Mouse (Mus musculus): ENCODE results near the gene Sympk. TPM values are rescaled to one million over a fixed set of nuclear protein-coding genes. Genes with fewer than 3 reads are reported as not detected.

Sympk gene
- polyA plus RNA-seq, 1 experiment from 2014 or later, result 36.3 TPM

DNA sequence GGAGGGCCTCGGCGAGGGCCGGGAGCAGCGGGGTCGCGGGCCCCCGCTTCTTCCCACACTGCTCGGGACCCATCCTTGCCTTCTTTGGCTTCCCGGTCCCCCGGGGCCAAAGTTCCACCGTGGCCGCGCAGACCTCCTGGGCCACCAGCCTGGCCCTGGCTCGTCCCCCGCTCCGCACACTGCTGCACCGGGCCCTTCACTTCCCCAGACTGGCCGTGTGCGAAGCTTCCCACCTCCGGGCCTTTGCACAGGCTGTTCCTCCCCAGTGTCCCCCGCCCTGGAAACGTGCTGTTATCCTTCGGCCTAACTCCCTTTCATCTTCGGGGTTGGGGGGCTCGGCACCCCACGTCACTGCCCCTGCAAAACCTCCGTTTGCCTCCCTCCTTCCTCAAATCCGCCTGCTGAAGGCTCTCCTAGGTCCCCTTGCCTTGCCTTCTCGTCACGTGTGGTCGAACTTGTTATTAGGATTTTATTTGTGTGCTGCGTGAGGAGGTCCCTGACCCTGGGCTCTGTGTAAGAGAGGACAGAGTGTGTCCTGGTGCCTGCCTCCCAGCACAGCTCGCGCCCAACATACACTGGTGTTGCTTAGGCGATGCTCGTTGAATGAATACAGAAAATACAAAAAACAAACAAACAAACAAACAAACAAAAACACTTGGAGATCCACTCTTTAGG, 541 bp downstream of the Sympk start:
- H3K4me1 ChIP-seq (ENCODE audit: control insufficient read depth, insufficient read depth, low read length), result no peaks in the 10 kb centered on the region; the same call in 1 of the 2 replicates
- H3K27me3 ChIP-seq (ENCODE audit: control insufficient read depth, insufficient read depth, low read length), result peaks cover 29% of the 10 kb centered on the region
- H3K4me3 ChIP-seq (ENCODE audit: low read depth, low read length), result peak overlapping the region; percentile 92
- peak overlapping the region; percentile 41; the same call in 1 of the 2 replicates for H3K27ac ChIP-seq (replicated peaks; ENCODE audit: low read depth, low read length)
- no peaks in the 10 kb centered on the region for H3K9me3 ChIP-seq (replicated peaks; ENCODE audit: control insufficient read depth, low read length)
- peaks cover 8% of the 10 kb centered on the region for H3K36me3 ChIP-seq (replicated peaks; ENCODE audit: control insufficient read depth, insufficient read depth, low read depth, low read length)
- ATAC-seq (replicated peaks; ENCODE audit: insufficient number of reproducible peaks, low FRiP score, low TSS enrichment, low read depth) (peak; percentile 69), DNase-seq (ENCODE audit: low spot score) (no peak)
- peak overlapping the region; percentile 82 for H3K4me2 ChIP-seq (ENCODE audit: low read depth, low read length)
- H3K9ac ChIP-seq (replicated peaks; ENCODE audit: low read length), result peak overlapping the region; percentile 93
- 1% methylated on average over 24 of the region's 36 CpGs for WGBS

DNA sequence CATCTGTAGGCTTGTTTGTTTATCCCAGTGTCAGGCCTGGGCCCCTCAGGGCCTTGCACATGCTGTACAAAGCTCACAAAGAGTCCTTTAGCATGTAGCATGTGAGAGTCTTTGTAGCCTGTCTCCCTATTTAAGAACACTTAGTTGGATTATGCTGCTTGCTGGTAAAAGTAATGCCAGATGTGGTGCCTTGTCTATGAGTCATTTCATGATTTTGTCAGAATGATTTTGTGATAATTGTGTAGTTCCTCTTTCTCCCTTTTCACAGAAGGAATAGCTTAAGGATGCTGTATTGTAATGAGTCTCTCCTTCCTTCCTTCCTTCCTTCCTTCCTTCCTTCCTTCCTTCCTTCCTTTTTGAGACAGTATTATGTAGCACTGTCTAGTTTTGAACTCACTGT, 3.9 kb downstream of the Sympk start:
- ATAC-seq (replicated peaks; ENCODE audit: insufficient number of reproducible peaks, low FRiP score, low TSS enrichment, low read depth) (no peak), DNase-seq (ENCODE audit: low spot score) (no peak)
- no peak overlapping the region for H3K4me3 ChIP-seq (ENCODE audit: low read depth, low read length)
- peaks cover 21% of the 10 kb centered on the region for H3K36me3 ChIP-seq (replicated peaks; ENCODE audit: control insufficient read depth, insufficient read depth, low read depth, low read length)
- H3K27ac ChIP-seq (replicated peaks; ENCODE audit: low read depth, low read length), result no peak overlapping the region
- H3K4me1 ChIP-seq (ENCODE audit: control insufficient read depth, insufficient read depth, low read length), result no peaks in the 10 kb centered on the region; the same call in 1 of the 2 replicates
- no peaks in the 10 kb centered on the region for H3K9me3 ChIP-seq (replicated peaks; ENCODE audit: control insufficient read depth, low read length)
- H3K9ac ChIP-seq (replicated peaks; ENCODE audit: low read length), result no peak overlapping the region
- H3K4me2 ChIP-seq (ENCODE audit: low read depth, low read length), result no peak overlapping the region
- peaks cover 8% of the 10 kb centered on the region for H3K27me3 ChIP-seq (ENCODE audit: control insufficient read depth, insufficient read depth, low read length)

DNA sequence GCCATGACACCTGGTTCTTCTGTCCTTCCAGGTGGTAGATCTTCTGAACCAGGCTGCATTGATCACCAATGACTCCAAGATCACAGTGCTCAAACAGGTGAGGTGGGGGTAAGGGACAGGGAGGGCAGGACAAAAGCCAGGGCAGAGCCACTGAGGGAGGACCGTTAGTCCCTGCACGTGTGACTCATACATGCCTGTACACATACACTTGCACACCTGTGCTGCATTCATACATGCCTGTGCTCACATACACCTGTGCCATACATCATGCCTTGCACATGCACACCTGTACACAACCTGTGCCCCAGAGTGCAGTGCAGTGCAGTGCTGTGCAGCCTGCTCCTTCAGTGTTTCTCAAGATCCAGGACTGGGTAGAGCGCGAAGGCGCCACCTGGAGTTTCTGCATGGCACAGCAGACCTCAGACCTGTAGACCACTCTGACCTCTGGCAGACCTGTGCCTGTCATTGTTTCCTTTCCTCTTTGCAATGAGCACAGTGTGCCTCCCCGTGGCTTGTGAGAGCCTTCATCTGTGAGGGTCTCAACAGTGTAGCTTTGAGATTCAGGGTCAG, 5.0 kb downstream of the Sympk start:
- no peaks in the 10 kb centered on the region for H3K9me3 ChIP-seq (replicated peaks; ENCODE audit: control insufficient read depth, low read length)
- no peak overlapping the region for H3K27ac ChIP-seq (replicated peaks; ENCODE audit: low read depth, low read length)
- H3K4me1 ChIP-seq (ENCODE audit: control insufficient read depth, insufficient read depth, low read length), result no peaks in the 10 kb centered on the region; the same call in 1 of the 2 replicates
- WGBS, result 65% methylated on average over 6 of the region's 6 CpGs
- no peak overlapping the region for H3K4me3 ChIP-seq (ENCODE audit: low read depth, low read length)
- DNase-seq (ENCODE audit: low spot score), result peak; percentile 72
- no peaks in the 10 kb centered on the region for H3K27me3 ChIP-seq (ENCODE audit: control insufficient read depth, insufficient read depth, low read length)
- peak; percentile 36 for ATAC-seq (replicated peaks; ENCODE audit: insufficient number of reproducible peaks, low FRiP score, low TSS enrichment, low read depth)
- H3K4me2 ChIP-seq (ENCODE audit: low read depth, low read length), result no peak overlapping the region; the same call in 1 of the 2 replicates
- H3K9ac ChIP-seq (replicated peaks; ENCODE audit: low read length), result no peak overlapping the region
- H3K36me3 ChIP-seq (replicated peaks; ENCODE audit: control insufficient read depth, insufficient read depth, low read depth, low read length), result peaks cover 21% of the 10 kb centered on the region

DNA sequence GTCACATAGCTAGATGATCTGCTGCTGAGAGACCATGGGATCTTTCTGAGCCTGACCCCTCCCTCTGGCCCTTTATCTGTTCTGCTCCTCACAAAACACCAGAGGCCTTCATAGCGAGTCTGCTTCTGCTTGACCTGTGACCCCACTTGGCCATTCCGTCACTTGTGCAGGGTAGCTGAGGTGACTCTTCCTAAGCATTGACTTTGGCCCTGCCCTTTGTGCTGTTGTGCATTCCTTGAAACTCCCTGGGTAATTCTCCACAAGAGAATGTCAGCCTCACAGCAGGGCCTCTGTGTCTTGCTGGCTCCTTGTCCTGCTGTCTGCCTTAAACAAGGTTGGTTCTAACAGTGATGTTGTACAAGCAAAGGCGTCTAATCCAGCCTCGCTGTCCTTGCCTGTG, 7.5 kb downstream of the Sympk start:
- Histone ChIP-seq H3K4me3 (ENCODE audit: low read depth, low read length) (no peak overlapping the region), H3K27me3 (ENCODE audit: control insufficient read depth, insufficient read depth, low read length) (no peaks in the 10 kb centered on the region), H3K9ac (replicated peaks; ENCODE audit: low read length) (no peak overlapping the region), H3K4me1 (ENCODE audit: control insufficient read depth, insufficient read depth, low read length) (no peaks in the 10 kb centered on the region), H3K9me3 (replicated peaks; ENCODE audit: control insufficient read depth, low read length) (no peaks in the 10 kb centered on the region), H3K4me2 (ENCODE audit: low read depth, low read length) (no peak overlapping the region), H3K27ac (replicated peaks; ENCODE audit: low read depth, low read length) (no peak overlapping the region), H3K36me3 (replicated peaks; ENCODE audit: control insufficient read depth, insufficient read depth, low read depth, low read length) (peaks cover 23% of the 10 kb centered on the region)
- no peak for ATAC-seq (replicated peaks; ENCODE audit: insufficient number of reproducible peaks, low FRiP score, low TSS enrichment, low read depth)
- DNase-seq (ENCODE audit: low spot score), result no peak
- 53% methylated on average over 4 of the region's 4 CpGs for WGBS

DNA sequence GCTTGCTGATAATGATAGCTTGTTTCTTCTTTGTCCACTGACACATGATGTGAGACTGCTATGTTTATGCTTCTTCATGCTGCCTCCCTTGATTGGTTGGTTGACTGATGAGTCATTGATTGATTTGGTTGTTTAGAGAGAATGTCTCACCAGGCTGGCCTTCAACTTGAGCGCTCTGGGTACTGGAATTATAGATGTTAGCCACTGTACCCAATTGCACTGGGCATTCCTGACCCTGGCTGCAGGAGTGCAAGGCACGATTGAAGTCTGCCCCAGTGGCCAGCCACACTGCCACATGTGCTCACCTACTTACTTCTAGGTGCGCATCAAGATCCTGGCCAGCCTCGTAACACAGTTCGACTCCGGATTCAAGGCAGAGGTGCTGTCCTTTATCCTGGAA, 20.4 kb downstream of the Sympk start:
- Histone ChIP-seq H3K36me3 (replicated peaks; ENCODE audit: control insufficient read depth, insufficient read depth, low read depth, low read length) (peaks cover 36% of the 10 kb centered on the region), H3K4me1 (ENCODE audit: control insufficient read depth, insufficient read depth, low read length) (no peaks in the 10 kb centered on the region), H3K4me2 (ENCODE audit: low read depth, low read length) (no peak overlapping the region), H3K27me3 (ENCODE audit: control insufficient read depth, insufficient read depth, low read length) (no peaks in the 10 kb centered on the region), H3K4me3 (ENCODE audit: low read depth, low read length) (no peak overlapping the region), H3K27ac (replicated peaks; ENCODE audit: low read depth, low read length) (no peak overlapping the region), H3K9me3 (replicated peaks; ENCODE audit: control insufficient read depth, low read length) (no peaks in the 10 kb centered on the region), H3K9ac (replicated peaks; ENCODE audit: low read length) (no peak overlapping the region)
- DNase-seq (ENCODE audit: low spot score) (no peak), ATAC-seq (replicated peaks; ENCODE audit: insufficient number of reproducible peaks, low FRiP score, low TSS enrichment, low read depth) (no peak)
- WGBS, result 92% methylated on average over 6 of the region's 6 CpGs

DNA sequence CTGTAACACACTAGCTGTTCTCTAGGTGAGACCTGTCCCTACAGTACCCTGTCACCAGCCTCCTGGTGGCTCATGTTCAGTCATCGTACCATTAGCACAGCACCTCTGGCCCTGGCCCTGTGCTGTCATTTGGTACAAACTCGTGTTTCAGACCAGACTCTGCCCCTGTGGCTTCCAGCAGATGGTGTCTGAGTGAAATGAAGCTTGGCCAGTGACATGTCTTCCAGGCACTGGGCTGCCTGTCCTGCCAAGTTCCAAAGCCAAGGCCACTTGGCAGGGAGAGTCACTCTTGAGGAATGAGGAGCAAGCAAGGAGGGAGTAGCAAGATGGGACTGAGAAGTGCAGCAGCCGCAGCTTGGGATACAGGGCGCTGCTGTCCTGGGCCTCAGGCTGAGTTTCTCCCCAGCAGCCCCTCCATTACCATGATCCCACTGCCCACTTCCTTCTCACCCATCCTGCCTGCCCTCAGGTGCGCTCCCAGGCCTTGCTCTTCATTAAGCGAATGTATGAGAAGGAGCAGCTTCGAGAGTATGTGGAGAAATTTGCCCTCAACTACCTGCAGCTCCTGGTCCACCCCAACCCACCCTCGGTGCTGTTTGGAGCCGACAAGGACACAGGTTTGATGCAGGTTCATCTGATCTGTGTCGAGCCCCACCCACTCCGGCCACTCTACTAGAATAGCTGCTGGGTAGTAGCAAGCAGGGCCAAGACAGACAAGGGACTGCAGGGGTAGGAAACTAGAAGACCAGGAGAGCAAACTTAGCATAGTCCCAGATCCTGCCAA, 22.3 kb downstream of the Sympk start:
- H3K9me3 ChIP-seq (replicated peaks; ENCODE audit: control insufficient read depth, low read length), result no peaks in the 10 kb centered on the region
- no peak overlapping the region for H3K27ac ChIP-seq (replicated peaks; ENCODE audit: low read depth, low read length)
- no peaks in the 10 kb centered on the region for H3K27me3 ChIP-seq (ENCODE audit: control insufficient read depth, insufficient read depth, low read length)
- peaks cover 29% of the 10 kb centered on the region for H3K36me3 ChIP-seq (replicated peaks; ENCODE audit: control insufficient read depth, insufficient read depth, low read depth, low read length)
- no peak overlapping the region for H3K4me2 ChIP-seq (ENCODE audit: low read depth, low read length)
- no peaks in the 10 kb centered on the region for H3K4me1 ChIP-seq (ENCODE audit: control insufficient read depth, insufficient read depth, low read length)
- no peak overlapping the region for H3K9ac ChIP-seq (replicated peaks; ENCODE audit: low read length)
- ATAC-seq (replicated peaks; ENCODE audit: insufficient number of reproducible peaks, low FRiP score, low TSS enrichment, low read depth), result no peak
- WGBS, result 91% methylated on average over 11 of the region's 11 CpGs
- H3K4me3 ChIP-seq (ENCODE audit: low read depth, low read length), result no peak overlapping the region
- DNase-seq (ENCODE audit: low spot score), result no peak

DNA sequence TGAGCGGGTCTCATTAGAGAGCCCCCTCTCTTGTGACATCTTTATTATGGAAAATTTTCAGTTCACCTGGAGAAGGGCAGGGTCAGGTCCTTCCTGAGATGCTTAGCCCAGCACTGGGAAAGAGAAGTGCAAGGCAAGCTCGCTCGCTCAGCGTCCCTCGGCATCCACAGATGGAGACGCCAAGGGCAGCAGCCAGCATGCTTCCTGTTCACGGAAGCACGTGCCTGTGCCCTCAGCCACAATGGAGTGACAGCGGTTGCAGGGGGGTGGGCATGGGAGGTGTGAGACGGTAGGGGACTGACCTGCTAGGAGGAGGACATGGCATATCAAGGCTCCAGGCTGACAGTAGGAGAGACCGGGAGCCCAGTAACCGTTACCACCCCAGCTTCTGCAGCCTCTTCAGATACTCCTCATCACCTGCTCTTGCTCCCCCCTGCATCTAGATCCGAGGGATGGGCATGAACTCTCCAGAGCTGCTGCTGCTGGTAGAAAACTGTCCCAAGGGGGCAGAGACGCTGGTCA, 23.9 kb downstream of the Sympk start:
- Histone ChIP-seq H3K4me2 (ENCODE audit: low read depth, low read length) (no peak overlapping the region), H3K9ac (replicated peaks; ENCODE audit: low read length) (no peak overlapping the region), H3K36me3 (replicated peaks; ENCODE audit: control insufficient read depth, insufficient read depth, low read depth, low read length) (peaks cover 18% of the 10 kb centered on the region), H3K9me3 (replicated peaks; ENCODE audit: control insufficient read depth, low read length) (no peaks in the 10 kb centered on the region), H3K4me3 (ENCODE audit: low read depth, low read length) (no peak overlapping the region), H3K27me3 (ENCODE audit: control insufficient read depth, insufficient read depth, low read length) (no peaks in the 10 kb centered on the region), H3K4me1 (ENCODE audit: control insufficient read depth, insufficient read depth, low read length) (no peaks in the 10 kb centered on the region), H3K27ac (replicated peaks; ENCODE audit: low read depth, low read length) (no peak overlapping the region)
- no peak for DNase-seq (ENCODE audit: low spot score)
- ATAC-seq (replicated peaks; ENCODE audit: insufficient number of reproducible peaks, low FRiP score, low TSS enrichment, low read depth), result no peak
- WGBS, result 89% methylated on average over 14 of the region's 14 CpGs

DNA sequence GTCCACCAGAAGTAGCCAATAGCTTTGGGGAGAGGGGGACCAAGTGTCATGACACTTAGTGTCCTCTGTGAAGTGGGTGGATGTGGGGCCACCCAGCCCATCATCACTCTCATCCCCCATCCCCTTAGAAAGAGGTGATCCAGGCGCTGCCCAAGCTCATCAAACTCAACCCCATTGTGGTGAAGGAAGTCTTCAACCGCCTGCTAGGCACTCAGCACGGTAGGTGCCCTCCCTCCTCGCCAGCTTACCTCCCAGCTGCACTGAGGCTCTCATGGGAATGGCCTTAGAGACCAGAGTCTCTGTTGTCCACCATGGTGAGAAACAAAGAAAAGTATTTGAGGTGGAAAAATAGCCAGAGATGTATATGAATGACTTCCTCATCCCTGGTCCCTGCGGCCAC, 25.1 kb downstream of the Sympk start:
- no peak for ATAC-seq (replicated peaks; ENCODE audit: insufficient number of reproducible peaks, low FRiP score, low TSS enrichment, low read depth)
- WGBS, result 87% methylated on average over 5 of the region's 5 CpGs
- Histone ChIP-seq H3K4me2 (ENCODE audit: low read depth, low read length) (no peak overlapping the region), H3K4me3 (ENCODE audit: low read depth, low read length) (no peak overlapping the region), H3K27me3 (ENCODE audit: control insufficient read depth, insufficient read depth, low read length) (no peaks in the 10 kb centered on the region), H3K4me1 (ENCODE audit: control insufficient read depth, insufficient read depth, low read length) (no peaks in the 10 kb centered on the region), H3K27ac (replicated peaks; ENCODE audit: low read depth, low read length) (no peak overlapping the region), H3K9ac (replicated peaks; ENCODE audit: low read length) (no peak overlapping the region), H3K36me3 (replicated peaks; ENCODE audit: control insufficient read depth, insufficient read depth, low read depth, low read length) (peaks cover 15% of the 10 kb centered on the region; the same call in 1 of the 2 replicates), H3K9me3 (replicated peaks; ENCODE audit: control insufficient read depth, low read length) (no peaks in the 10 kb centered on the region)
- no peak for DNase-seq (ENCODE audit: low spot score)
